Mouse (Mus musculus): Measurements from ENCODE around the gene Nr1d1. TPM values are rescaled to one million over a fixed set of nuclear protein-coding genes. Genes with fewer than 3 reads are reported as not detected.
A peak's percentile ranks its signal among the peaks of the same experiment; 100 is the strongest.

Gene Nr1d1
- total RNA-seq, 2 experiments from 2014 or later = 91.9 to 153 TPM

- intact Hi-C loops (cut with DNase I) = no loop called here
- no peak for DNase-seq (ENCODE audit: extremely low spot score in 1 of 2, low spot score in 2 of 2)
- H3K27ac ChIP-seq = no peak overlapping the region; the same call in 1 of the 2 replicates
- H3K4me3 ChIP-seq = no peak overlapping the region
- no peak for TF ChIP-seq CTCF (IDR thresholded peaks at IDR 0.05)
Measured at GRCm38 (mm10) chr11:98723098-98723497, 52.0 kb downstream of the Nr1d1 start.

- peak overlapping the region; percentile 79 for H3K27ac ChIP-seq
- DNase-seq (ENCODE audit: extremely low spot score in 1 of 2, low spot score in 2 of 2) = no peak
- TF ChIP-seq CTCF (IDR thresholded peaks at IDR 0.05) = peak; percentile 55
- intact Hi-C loops (cut with DNase I) = no loop called here
- H3K4me3 ChIP-seq = no peak overlapping the region
Measured at GRCm38 (mm10) chr11:98721458-98722226, 53.5 kb downstream of the Nr1d1 start.

- Histone ChIP-seq H3K4me3 (no peak overlapping the region), H3K27ac (peak overlapping the region; percentile 79)
- TF ChIP-seq CTCF (IDR thresholded peaks at IDR 0.05) = no peak
- intact Hi-C loops (cut with DNase I) = no loop called here
- DNase-seq (ENCODE audit: extremely low spot score in 1 of 2, low spot score in 2 of 2) = no peak
Measured at GRCm38 (mm10) chr11:98720756-98721155, 54.4 kb downstream of the Nr1d1 start.

Other genes starting within 250 kb of the Nr1d1 start
- gene Ikzf3, start 229.3 kb downstream of the Nr1d1 start, total RNA-seq (2021) = under 1 TPM; 0.11 to 0.33 TPM
- not detected for gene Zpbp2, start 224.2 kb downstream of the Nr1d1 start, total RNA-seq (2021)
- 10 to 100 TPM; 45.9 to 47.9 TPM for gene Ormdl3, start 188.0 kb downstream of the Nr1d1 start, total RNA-seq (2021)
- not detected for gene Lrrc3c, start 177.0 kb downstream of the Nr1d1 start, total RNA-seq (2021)
- 10 to 100 TPM in 1 of 2 experiments, 1 to 10 TPM in 1; 8.8 to 12.1 TPM for gene Gm12355, start 149.7 kb downstream of the Nr1d1 start, total RNA-seq (2021)
- under 1 TPM; 0.23 to 0.27 TPM for gene Gsdma3, start 149.0 kb downstream of the Nr1d1 start, total RNA-seq (2021)
- gene Gsdma2, start 128.6 kb downstream of the Nr1d1 start, total RNA-seq (2021) = not detected
- gene Gsdma, start 111.0 kb downstream of the Nr1d1 start, total RNA-seq (2021) = not detected
- gene Psmd3, start 92.8 kb downstream of the Nr1d1 start, total RNA-seq (2021) = 100 to 1,000 TPM; 132 TPM
- not detected for gene Csf3, start 74.1 kb downstream of the Nr1d1 start, total RNA-seq (2021)
- gene Med24, start 45.9 kb downstream of the Nr1d1 start, total RNA-seq (2021) = 100 to 1,000 TPM; 126 to 134 TPM
- gene Thra, start 34.7 kb downstream of the Nr1d1 start, total RNA-seq (2021) = 100 to 1,000 TPM; 730 to 768 TPM
- 100 to 1,000 TPM; 178 to 192 TPM for gene Msl1, start 20.2 kb upstream of the Nr1d1 start, total RNA-seq (2021)
- 10 to 100 TPM; 53.0 to 57.6 TPM for gene Casc3, start 29.6 kb upstream of the Nr1d1 start, total RNA-seq (2021)
- 100 to 1,000 TPM; 144 to 153 TPM for gene Rapgefl1, start 61.5 kb upstream of the Nr1d1 start, total RNA-seq (2021)
- 10 to 100 TPM; 72.7 to 73.9 TPM for gene Wipf2, start 88.3 kb upstream of the Nr1d1 start, total RNA-seq (2021)
- under 1 TPM; 0.35 to 0.36 TPM for gene Cdc6, start 132.5 kb upstream of the Nr1d1 start, total RNA-seq (2021)
- 10 to 100 TPM; 14.0 to 18.7 TPM for gene Rara, start 152.5 kb upstream of the Nr1d1 start, total RNA-seq (2021)
- gene Gjd3, start 207.7 kb upstream of the Nr1d1 start, total RNA-seq (2021) = 1 to 10 TPM; 1.4 to 3.2 TPM
- gene Top2a, start 248.9 kb upstream of the Nr1d1 start, total RNA-seq (2021) = 1 to 10 TPM in 1 of 2 experiments, under 1 TPM in 1; 0.66 to 1.0 TPM

Data from left cerebral cortex, adult 2 months (tissue).